Mouse (Mus musculus) ES-E14 (cell line): ENCODE measurements at regions not wholly inside any gene's neighbourhood (a gene's known extent, or its start where the extent isn't known, plus 50 kb on each side); places are given as distances from the start of the nearest gene placed in this dataset.

Source experiments
- CHD2 ChIP-seq: IDR thresholded peaks from 2 replicates; pipeline ENCODE4 v1.6.1; 2014; ENCODE audit warnings: mild to moderate bottlenecking, low read depth, low read length, inconsistent platforms
- HCFC1 ChIP-seq: IDR thresholded peaks from 2 replicates; pipeline ENCODE4 v1.6.1; 2012; ENCODE audit warnings: low read length, inconsistent platforms, borderline replicate concordance; ENCODE audit not compliant: insufficient read depth
- MAFK ChIP-seq: IDR thresholded peaks from 2 replicates; pipeline ENCODE4 v1.6.1; 2014; ENCODE audit warnings: mild to moderate bottlenecking, low read depth, low read length, inconsistent platforms; ENCODE audit not compliant: insufficient read depth
- ZC3H11A ChIP-seq: IDR thresholded peaks from 2 replicates; pipeline ENCODE4 v1.6.1; 2012; ENCODE audit warnings: low read depth, mild to moderate bottlenecking, inconsistent platforms, low read length, borderline replicate concordance
- ZNF384 ChIP-seq: IDR thresholded peaks from 2 replicates; pipeline ENCODE4 v1.6.1; 2012; ENCODE audit warnings: low read depth, low read length, inconsistent platforms

DNA sequence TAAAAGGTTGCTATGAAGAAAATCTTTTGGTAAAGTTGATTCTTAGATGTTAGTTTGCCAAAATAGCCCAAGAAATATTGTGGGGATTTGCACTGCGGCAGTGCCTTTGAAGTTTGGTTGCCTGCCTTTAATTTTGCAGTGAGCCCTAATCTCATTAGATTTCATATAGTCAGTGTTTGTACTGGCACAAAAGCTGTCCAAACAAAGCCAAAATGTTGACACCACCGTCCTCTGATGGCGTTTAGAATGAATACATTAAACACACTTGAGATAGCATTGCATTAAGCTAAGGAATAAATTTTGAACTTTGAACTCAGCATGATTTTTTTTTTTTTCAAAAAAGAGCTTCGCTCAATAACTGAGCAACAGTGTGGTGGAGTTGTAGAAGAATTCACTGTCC, 51.9 kb upstream of the Gm5148 start:
- TF ChIP-seq MAFK (no peak), CHD2 (no peak), ZNF384 (no peak), HCFC1 (no peak), ZC3H11A (no peak)
